Mouse (Mus musculus): Measurements from ENCODE around the gene Gm28551. TPM values are rescaled to one million over a fixed set of nuclear protein-coding genes. Genes with fewer than 3 reads are reported as not detected.

Gene Gm28551
- polyA plus RNA-seq, 1 experiment from 2014 or later, result 0.68 TPM

- ATAC-seq (ENCODE audit: insufficient read depth, low FRiP score, low TSS enrichment), result no peak
- Histone ChIP-seq H3K4me2 (ENCODE audit: low read depth) (no peak overlapping the region), H3K36me3 (ENCODE audit: control insufficient read depth, insufficient read depth, low read length) (no peaks in the 10 kb centered on the region), H3K27ac (ENCODE audit: low read depth, low read length) (no peak overlapping the region), H3K9me3 (ENCODE audit: control insufficient read depth, low read length) (no peaks in the 10 kb centered on the region), H3K4me1 (ENCODE audit: control insufficient read depth, insufficient read depth, low read length) (0 out of 2 replicates have a peak, but pooled peaks cover 3% of the 10 kb centered on the region), H3K27me3 (ENCODE audit: control insufficient read depth, insufficient read depth, low read length) (no peaks in the 10 kb centered on the region), H3K4me3 (ENCODE audit: low read depth, low read length) (no peak overlapping the region), H3K9ac (ENCODE audit: low read length) (no peak overlapping the region)
- DNase-seq (ENCODE audit: low spot score), result no peak
- 90% methylated on average over 4 of the region's 4 CpGs for WGBS
Observed at GRCm38 (mm10) chr1:53300506-53300905, 52.0 kb downstream of the Gm28551 start.

- no peaks in the 10 kb centered on the region for H3K9me3 ChIP-seq (ENCODE audit: control insufficient read depth, low read length)
- ATAC-seq (ENCODE audit: insufficient read depth, low FRiP score, low TSS enrichment) (peak; percentile 100), DNase-seq (ENCODE audit: low spot score) (peak; percentile 96)
- H3K27me3 ChIP-seq (ENCODE audit: control insufficient read depth, insufficient read depth, low read length), result no peaks in the 10 kb centered on the region
- peak within 1 kb of the TSS; percentile 47 for H3K4me2 ChIP-seq (ENCODE audit: low read depth)
- H3K36me3 ChIP-seq (ENCODE audit: control insufficient read depth, insufficient read depth, low read length), result no peaks in the 10 kb centered on the region; the same call in 1 of the 2 replicates
- peak within 1 kb of the TSS; percentile 84 for H3K4me3 ChIP-seq (ENCODE audit: low read depth, low read length)
- WGBS, result under 1% methylated on average over 56 of the region's 66 CpGs
- H3K4me1 ChIP-seq (ENCODE audit: control insufficient read depth, insufficient read depth, low read length), result 0 out of 2 replicates have a peak, but pooled peaks cover 3% of the 10 kb centered on the region
- H3K9ac ChIP-seq (ENCODE audit: low read length), result peak within 1 kb of the TSS; percentile 86
- peak within 1 kb of the TSS; percentile 79 for H3K27ac ChIP-seq (ENCODE audit: low read depth, low read length)
Observed at GRCm38 (mm10) chr1:53296581-53297383, 55.7 kb downstream of the Gm28551 start, which contains the start of the genes Pms1, Ormdl1 and Gm28778. TSS of gene Pms1 (minus strand) at chr1:53297018. TSS of gene Ormdl1 (plus strand) at chr1:53297095. TSS of gene Gm28778 (plus strand) at chr1:53297111.

- no peaks in the 10 kb centered on the region for H3K9me3 ChIP-seq (ENCODE audit: control insufficient read depth, low read length)
- no peak overlapping the region for H3K4me3 ChIP-seq (ENCODE audit: low read depth, low read length)
- 87% methylated on average over 3 of the region's 3 CpGs for WGBS
- DNase-seq (ENCODE audit: low spot score) (no peak), ATAC-seq (ENCODE audit: insufficient read depth, low FRiP score, low TSS enrichment) (no peak)
- no peak overlapping the region for H3K9ac ChIP-seq (ENCODE audit: low read length)
- H3K4me2 ChIP-seq (ENCODE audit: low read depth), result no peak overlapping the region
- H3K27ac ChIP-seq (ENCODE audit: low read depth, low read length), result no peak overlapping the region
- H3K27me3 ChIP-seq (ENCODE audit: control insufficient read depth, insufficient read depth, low read length), result no peaks in the 10 kb centered on the region
- H3K4me1 ChIP-seq (ENCODE audit: control insufficient read depth, insufficient read depth, low read length), result no peaks in the 10 kb centered on the region
- no peaks in the 10 kb centered on the region; the same call in 1 of the 2 replicates for H3K36me3 ChIP-seq (ENCODE audit: control insufficient read depth, insufficient read depth, low read length)
Observed at GRCm38 (mm10) chr1:53291197-53291596, 61.3 kb downstream of the Gm28551 start.

Other genes starting within 250 kb of the Gm28551 start
- not detected in 2 replicates for gene 1700019A02Rik, start 165.0 kb downstream of the Gm28551 start, polyA plus RNA-seq (2014; fragmentation: Nextera tagmentation; extraction: Ambion mirVana)
- gene Pms1, start 55.6 kb downstream of the Gm28551 start, polyA plus RNA-seq (2014; fragmentation: Nextera tagmentation; extraction: Ambion mirVana), result 18.6 and 21.5 TPM in 2 replicates
- gene Ormdl1, start 55.6 kb downstream of the Gm28551 start, polyA plus RNA-seq (2014; fragmentation: Nextera tagmentation; extraction: Ambion mirVana), result 83.7 and 87.4 TPM in 2 replicates
- gene Gm28778, start 55.6 kb downstream of the Gm28551 start, polyA plus RNA-seq (2014; fragmentation: Nextera tagmentation; extraction: Ambion mirVana), result not detected in 2 replicates
- gene Osgepl1, start 39.0 kb downstream of the Gm28551 start, polyA plus RNA-seq (2014; fragmentation: Nextera tagmentation; extraction: Ambion mirVana), result 26.8 and 30.1 TPM in 2 replicates
- 3.3 and 17.9 TPM in 2 replicates for gene Asdurf, start within 50 bp of the Gm28551 start, polyA plus RNA-seq (2014; fragmentation: Nextera tagmentation; extraction: Ambion mirVana)
- 96.9 and 101 TPM in 2 replicates for gene Asnsd1, start 85 bp upstream of the Gm28551 start, polyA plus RNA-seq (2014; fragmentation: Nextera tagmentation; extraction: Ambion mirVana)